Mouse (Mus musculus) kidney, adult 2 months (tissue): ENCODE results near the gene Disp1.

Experiments used
- CTCF ChIP-seq: fragments of 200-500 bp; conservative IDR thresholded peaks from 2 replicates; pipeline ENCODE4 v1.5.1; 2011; ENCODE audit warnings: low read depth, mild to moderate bottlenecking, control low read depth, low read length, moderate library complexity, mixed read lengths; ENCODE audit not compliant: insufficient read depth, insufficient read length
- POLR2A ChIP-seq: fragments of 200-500 bp; IDR thresholded peaks from one replicate; pipeline ENCODE4 v1.6.1; 2011; ENCODE audit warnings: low read depth, low read length, control low read depth

DNA sequence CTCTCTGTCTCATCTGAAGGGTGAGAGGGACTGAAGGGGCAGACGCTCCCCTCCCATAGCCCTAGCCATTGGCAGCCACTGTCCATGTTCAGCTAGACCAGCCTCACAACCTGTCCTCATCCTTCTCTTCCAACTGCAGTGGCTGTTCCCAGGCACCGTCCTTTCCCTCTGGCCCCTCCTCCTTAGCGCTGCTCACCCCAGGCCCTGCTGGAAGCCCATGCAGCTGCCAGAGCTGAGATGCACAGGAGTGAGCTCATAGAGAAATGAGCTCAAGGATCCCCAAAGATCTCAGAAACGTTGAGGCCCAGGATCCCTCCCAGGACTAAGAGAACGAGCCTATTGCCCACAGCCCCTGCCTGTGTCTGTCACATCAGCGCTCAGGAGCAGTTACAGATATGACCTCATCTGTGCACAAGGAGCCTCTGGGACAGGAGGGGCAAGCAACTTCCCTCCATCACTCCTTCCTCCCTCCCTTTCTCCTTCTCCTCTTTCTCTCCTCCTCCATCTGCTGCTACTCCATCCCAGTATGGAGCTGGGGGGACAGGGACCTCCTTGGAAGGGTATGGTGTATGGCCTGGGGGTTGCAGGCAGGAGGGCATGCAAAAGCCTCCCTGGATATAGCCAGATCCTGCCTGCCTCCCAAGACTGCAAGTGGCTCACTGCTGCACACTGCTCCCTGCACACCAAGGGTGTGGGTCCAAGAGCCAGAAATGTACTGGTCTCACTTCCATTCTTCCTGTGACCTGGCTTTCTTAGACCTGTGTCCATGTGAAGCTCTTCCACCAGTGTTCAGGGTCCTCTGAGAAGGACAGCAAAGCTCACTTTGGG is 181.2 kb downstream of the Disp1 start:
- TF ChIP-seq CTCF, result no peak
- TF ChIP-seq POLR2A, result no peak
